Mouse (Mus musculus) lung, postnatal 0 days (tissue): ENCODE results near the gene Irx5. TPM values are rescaled to one million over a fixed set of nuclear protein-coding genes. Genes with fewer than 3 reads are reported as not detected.

Source experiments
- ATAC-seq: fragments of 200-750 bp; cut with Nextera tagmentation; 2 replicates; pipeline ENCODE4 v1.8.0; 2017; ENCODE audit warnings: moderate library complexity
- DNase-seq: peaks from one replicate; pipeline ENCODE4 v3.0.0-alpha.2; 2016; ENCODE audit warnings: low spot score
- H3K27ac ChIP-seq: fragments of 300-500 bp; sonication (generic); 2 replicates; pipeline ENCODE4 v1.5.1; 2014; ENCODE audit warnings: antibody characterized with exemption, mild to moderate bottlenecking, low read length, mixed read lengths
- H3K27me3 ChIP-seq: fragments of 300-500 bp; sonication (generic); replicated peaks from 2 replicates; pipeline ENCODE4 v1.6.1; 2014; ENCODE audit warnings: low read length, mixed read lengths; ENCODE audit not compliant: insufficient read depth
- H3K36me3 ChIP-seq: fragments of 300-500 bp; sonication (generic); 2 replicates; pipeline ENCODE4 v1.6.1; 2014; ENCODE audit warnings: low read length, mixed read lengths; ENCODE audit not compliant: insufficient read depth
- H3K4me1 ChIP-seq: fragments of 300-500 bp; sonication (generic); 2 replicates; pipeline ENCODE4 v1.6.1; 2014; ENCODE audit warnings: antibody characterized with exemption, low read depth, low read length, mixed read lengths; ENCODE audit not compliant: insufficient read depth
- H3K4me2 ChIP-seq: fragments of 300-500 bp; sonication (generic); replicated peaks from 2 replicates; pipeline ENCODE4 v1.6.1; 2014; ENCODE audit warnings: low read depth, mild to moderate bottlenecking, low read length, moderate library complexity, mixed read lengths
- H3K4me3 ChIP-seq: fragments of 300-500 bp; sonication (generic); 2 replicates; pipeline ENCODE4 v1.5.1; 2014; ENCODE audit warnings: low read depth, low read length
- H3K9ac ChIP-seq: fragments of 300-500 bp; sonication (generic); replicated peaks from 2 replicates; pipeline ENCODE4 v1.6.1; 2014; ENCODE audit warnings: low read depth, mild to moderate bottlenecking
- H3K9me3 ChIP-seq: fragments of 300-500 bp; sonication (generic); 2 replicates; pipeline ENCODE4 v1.6.1; 2016; ENCODE audit warnings: low read length, mixed read lengths
- CTCF ChIP-seq: IDR thresholded peaks from 2 replicates; pipeline ENCODE4 v1.5.1; 2016; ENCODE audit warnings: antibody characterized with exemption, mild to moderate bottlenecking
- EP300 ChIP-seq: IDR thresholded peaks from 2 replicates; pipeline ENCODE4 v1.6.1; 2016; ENCODE audit warnings: antibody characterized with exemption, mild to moderate bottlenecking, control low read depth
- WGBS: fragments of 180-500 bp; shearing (Covaris S2); extraction: QIAGEN DNeasy Blood & Tissue Kit; methylation state at CpG from one replicate; pipeline ENCODE4 v1.1.7; 2014; 5-methylcytosine and 5-hydroxymethylcytosine counted together
- polyA plus RNA-seq: library from polyadenylated mRNA; unstranded; fragments of >200 nt; fragmentation: Nextera tagmentation; extraction: Ambion mirVana; gene quantifications from 2 replicates; pipeline ENCODE4 v1.2.1, GENCODE M21; 2015

Irx5 gene
- polyA plus RNA-seq, 1 experiment from 2014 or later = 19.3 TPM

- H3K4me3 ChIP-seq = peak overlapping the region; percentile 33
- 0 out of 2 replicates have a peak overlapping the region, but pooled peaks have one; percentile 32 for H3K9ac ChIP-seq
- H3K9me3 ChIP-seq = no peaks in the 10 kb centered on the region
- WGBS = 3% methylated on average over 45 of the region's 45 CpGs
- H3K27ac ChIP-seq = peak overlapping the region; percentile 48
- no peaks in the 10 kb centered on the region for H3K36me3 ChIP-seq
- no peaks in the 10 kb centered on the region; the same call in 1 of the 2 replicates for H3K4me1 ChIP-seq
- DNase-seq (peak; percentile 11), ATAC-seq (no peak)
- H3K27me3 ChIP-seq = peaks cover 49% of the 10 kb centered on the region
- TF ChIP-seq CTCF (no peak), EP300 (no peak)
- peak overlapping the region; percentile 58 for H3K4me2 ChIP-seq
Measured at GRCm38 (mm10) chr8:92363217-92364147, 6.1 kb downstream of the Irx5 start.

- ATAC-seq (peak; percentile 64), DNase-seq (peak; percentile 88)
- Histone ChIP-seq H3K9ac (no peak overlapping the region), H3K27me3 (peaks cover 47% of the 10 kb centered on the region), H3K27ac (peak overlapping the region; percentile 48), H3K36me3 (no peaks in the 10 kb centered on the region), H3K9me3 (no peaks in the 10 kb centered on the region), H3K4me1 (no peaks in the 10 kb centered on the region; the same call in 1 of the 2 replicates), H3K4me2 (peak overlapping the region; percentile 58), H3K4me3 (peak overlapping the region; percentile 33)
- TF ChIP-seq CTCF = peak; percentile 69
- TF ChIP-seq EP300 = no peak
- WGBS = 7% methylated on average over 20 of the region's 20 CpGs
Measured at GRCm38 (mm10) chr8:92364148-92364775, 6.8 kb downstream of the Irx5 start.

- Histone ChIP-seq H3K4me1 (no peaks in the 10 kb centered on the region; the same call in 1 of the 2 replicates), H3K9me3 (no peaks in the 10 kb centered on the region), H3K27ac (peak overlapping the region; percentile 48), H3K4me3 (peak overlapping the region; percentile 33), H3K36me3 (no peaks in the 10 kb centered on the region), H3K27me3 (peaks cover 43% of the 10 kb centered on the region), H3K4me2 (peak overlapping the region; percentile 58), H3K9ac (no peak overlapping the region)
- 13% methylated on average over 20 of the region's 20 CpGs for WGBS
- ATAC-seq = 0 out of 2 replicates have a peak, but pooled peaks have one; percentile 16
- DNase-seq = peak; percentile 38
- TF ChIP-seq EP300 (no peak), CTCF (no peak)
Measured at GRCm38 (mm10) chr8:92364776-92365240, 7.4 kb downstream of the Irx5 start.

GRCm38 (mm10) chr8:92365241-92365943, 8.0 kb downstream of the Irx5 start:
- ATAC-seq = no peak

GRCm38 (mm10) chr8:92365944-92366735, 8.7 kb downstream of the Irx5 start:
- Histone ChIP-seq H3K4me1 (no peaks in the 10 kb centered on the region; the same call in 1 of the 2 replicates), H3K4me2 (peak overlapping the region; percentile 58), H3K9ac (no peak overlapping the region), H3K27ac (no peak overlapping the region), H3K36me3 (no peaks in the 10 kb centered on the region), H3K4me3 (peak overlapping the region; percentile 20; the same call in 1 of the 2 replicates), H3K9me3 (no peaks in the 10 kb centered on the region), H3K27me3 (peaks cover 36% of the 10 kb centered on the region)
- peak; percentile 4 for DNase-seq
- ATAC-seq = no peak
- TF ChIP-seq CTCF (no peak), EP300 (no peak)
- WGBS = 11% methylated on average over 26 of the region's 26 CpGs

More at GRCm38 (mm10) chr8:92365241-92365943, 8.0 kb downstream of the Irx5 start:
- Histone ChIP-seq H3K27me3 (peaks cover 40% of the 10 kb centered on the region), H3K4me3 (peak overlapping the region; percentile 20), H3K9ac (no peak overlapping the region), H3K4me1 (no peaks in the 10 kb centered on the region; the same call in 1 of the 2 replicates), H3K9me3 (no peaks in the 10 kb centered on the region), H3K36me3 (no peaks in the 10 kb centered on the region), H3K4me2 (peak overlapping the region; percentile 58), H3K27ac (peak overlapping the region; percentile 47)
- DNase-seq = peak; percentile 13
- TF ChIP-seq EP300 = no peak
- no peak for TF ChIP-seq CTCF
- 3% methylated on average over 36 of the region's 36 CpGs for WGBS
